In the genomic region with DNA sequence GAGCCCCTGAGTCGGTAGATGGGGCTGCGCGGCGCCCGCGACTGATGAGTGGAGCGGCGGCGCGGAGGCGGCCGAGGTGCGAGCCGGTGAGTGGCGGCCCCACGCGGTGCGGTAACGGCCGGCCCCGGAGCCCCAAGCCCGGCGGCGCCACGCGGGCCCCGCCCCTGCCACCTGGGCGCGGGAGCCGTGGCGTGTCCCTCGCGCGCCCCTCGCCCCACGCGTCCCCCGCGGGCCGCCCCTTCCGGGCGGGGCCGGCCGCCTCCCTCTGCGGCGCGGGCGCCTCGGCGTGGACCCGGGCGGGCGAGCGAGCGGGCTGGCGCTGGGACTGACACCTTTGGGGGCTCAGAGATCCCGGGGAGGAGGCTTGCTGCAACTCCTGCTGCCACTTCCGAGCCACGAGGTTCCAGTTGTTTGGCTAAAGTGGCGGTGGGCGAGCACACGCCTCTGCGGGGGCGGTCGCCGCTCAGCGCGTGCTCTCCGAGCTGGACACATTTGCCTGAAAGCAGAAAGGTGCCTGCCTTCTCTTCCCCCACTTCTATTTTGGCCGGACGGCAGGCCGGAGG, we compare ENCODE assay signal across 8 mouse cellular contexts. TPM values are rescaled to one million over a fixed set of nuclear protein-coding genes. Genes with fewer than 3 reads are reported as not detected.
A peak's percentile ranks its signal among the peaks of the same experiment; 100 is the strongest.
DNase-seq lines count a peak whose midpoint lies in the region; ATAC-seq and TF ChIP-seq lines count a peak whose summit lies in the region.

No protein-coding gene starts in this region.

- H3K9me3 ChIP-seq in lung, embryonic 16.5 days (ENCODE audit: control insufficient read depth, low read length), result no peaks in the 10 kb centered on the region

- H3K4me3 ChIP-seq in left cerebral cortex, adult 2 months, result peak overlapping the region; percentile 74
- peak overlapping the region; percentile 84 for H3K4me3 ChIP-seq in lung, embryonic 16.5 days (ENCODE audit: low read length)

- WGBS in lung, embryonic 16.5 days, result 1% methylated on average over 41 of the region's 72 CpGs

- peak overlapping the region; percentile 90 for H3K9ac ChIP-seq in lung, embryonic 16.5 days (ENCODE audit: low read length)

- no peaks in the 10 kb centered on the region for H3K36me3 ChIP-seq in lung, embryonic 16.5 days (ENCODE audit: control insufficient read depth, insufficient read depth, low read length)

- H3K4me1 ChIP-seq in lung, embryonic 16.5 days (replicated peaks; ENCODE audit: control insufficient read depth, insufficient read depth, low read length), result peaks cover 6% of the 10 kb centered on the region

- intact Hi-C loops in left cerebral cortex, adult 2 months (cut with DNase I), result loop anchor here (5.0 kb wide), 4 partner anchors 133 to 667 kb away; no protein-coding TSS in a partner anchor

- ATAC-seq in inflammation-experienced regulatory T-cells, adult 6 months, result peak; percentile 46
- ATAC-seq in lung, embryonic 16.5 days (ENCODE audit: low read depth), result peak; percentile 72

- DNase-seq in left cerebral cortex, adult 2 months (ENCODE audit: extremely low spot score in 1 of 2, low spot score in 2 of 2), result no peak
- DNase-seq in left cerebral cortex, adult 11 months (ENCODE audit: low spot score), result no peak
- peak; percentile 36 for DNase-seq in adrenal gland, postnatal 25 days
- peak; percentile 53 for DNase-seq in forelimb bud, embryonic 11.5 days (ENCODE audit: low read depth, low spot score)
- DNase-seq in ovary, postnatal 14 days (ENCODE audit: low spot score), result peak; percentile 13
- peak; percentile 60 for DNase-seq in thymus, postnatal 25 days

- H3K4me2 ChIP-seq in lung, embryonic 16.5 days (ENCODE audit: low read depth, low read length), result peak overlapping the region; percentile 70

- no peak for TF ChIP-seq CTCF in left cerebral cortex, adult 2 months (IDR thresholded peaks at IDR 0.05)

- peak overlapping the region; percentile 82 for H3K27ac ChIP-seq in left cerebral cortex, adult 2 months
- peak overlapping the region; percentile 72 for H3K27ac ChIP-seq in lung, embryonic 16.5 days (ENCODE audit: low read length)

- 0 out of 2 replicates have a peak, but pooled peaks cover 2% of the 10 kb centered on the region for H3K27me3 ChIP-seq in lung, embryonic 16.5 days (ENCODE audit: control insufficient read depth, insufficient read depth, low read depth, low read length)

RNA-seq across cellular contexts. Expression of gene Mpp6, which starts 0.4 kb away (rescaled TPM):
- 10 to 100 TPM; 82.7 to 89.2 TPM for total RNA-seq in left cerebral cortex, adult 2 months (2021)
- total RNA-seq in adrenal gland, postnatal 25 days (2021), result 26.1 and 29.9 TPM in 2 replicates
- 10 to 100 TPM in 2 of 3 experiments, 1 to 10 TPM in 1; 9.0 to 14.0 (median 10.3) TPM for polyA plus RNA-seq in inflammation-experienced regulatory T-cells, adult 6 months (2017; shearing (Covaris generic))
- 49.5 and 52.7 TPM in 2 replicates for polyA plus RNA-seq in lung, embryonic 16.5 days (2015; fragmentation: Nextera tagmentation; extraction: Ambion mirVana)

Comparison
In these comparisons a context has a peak if more than half of its experiments do, and no peak if none do; other contexts are left out.
1. DNase-seq: peak in adrenal gland, postnatal 25 days (single experiment), forelimb bud, embryonic 11.5 days (single experiment), ovary, postnatal 14 days (single experiment) and thymus, postnatal 25 days (single experiment); none in left cerebral cortex, adult 2 months (0 of 2) and left cerebral cortex, adult 11 months (single experiment).